Mouse (Mus musculus) G1E (cell line): ENCODE data around the gene Slc25a28. TPM values are rescaled to one million over a fixed set of nuclear protein-coding genes. Genes with fewer than 3 reads are reported as not detected.

ENCODE experiments used
- ATAC-seq: 2 replicates; pipeline ENCODE4 v1.8.0; 2016; ENCODE audit warnings: mild to moderate bottlenecking; ENCODE audit not compliant: insufficient number of reproducible peaks, poor library complexity, low FRiP score, severe bottlenecking; ENCODE audit errors: extremely low read depth
- DNase-seq: peaks from one replicate; pipeline ENCODE4 v3.0.0; 2012; ENCODE audit warnings: low spot score
- H3K27me3 ChIP-seq: 2 replicates; pipeline ENCODE4 v1.6.1; 2012; ENCODE audit warnings: mild to moderate bottlenecking, low read length, inconsistent platforms; ENCODE audit not compliant: insufficient read depth
- H3K36me3 ChIP-seq: replicated peaks from 2 replicates; pipeline ENCODE3; 2012; ENCODE audit warnings: mild to moderate bottlenecking, inconsistent platforms
- H3K4me1 ChIP-seq: 2 replicates; pipeline ENCODE4 v1.6.1; 2012; ENCODE audit warnings: low read depth, low read length, inconsistent platforms, mixed read lengths; ENCODE audit not compliant: insufficient read depth
- H3K4me3 ChIP-seq: 2 replicates; pipeline ENCODE4 v1.5.1; 2012; ENCODE audit warnings: low read depth, mild to moderate bottlenecking, inconsistent platforms, low read length, moderate library complexity, mixed read lengths
- H3K9me3 ChIP-seq: replicated peaks from 2 replicates; pipeline ENCODE4 v1.6.1; 2012; ENCODE audit warnings: inconsistent platforms
- CTCF ChIP-seq: IDR thresholded peaks from 2 replicates; pipeline ENCODE4 v1.5.1; 2012; ENCODE audit warnings: low read depth, low read length, inconsistent platforms, mixed read lengths
- GATA1 ChIP-seq: IDR thresholded peaks from 2 replicates; pipeline ENCODE4 v1.6.1; 2012; ENCODE audit warnings: borderline replicate concordance, low read length, inconsistent platforms, mixed read lengths
- GATA2 ChIP-seq: IDR thresholded peaks from 2 replicates; pipeline ENCODE4 v1.6.1; 2012; ENCODE audit warnings: low read depth, low read length, inconsistent platforms, borderline replicate concordance
- POLR2AphosphoS5 ChIP-seq: IDR thresholded peaks from 2 replicates; pipeline ENCODE4 v1.6.1; 2012; ENCODE audit warnings: low read depth, low read length, inconsistent platforms; ENCODE audit not compliant: insufficient replicate concordance
- TAL1 ChIP-seq: conservative IDR thresholded peaks from 2 replicates; pipeline ENCODE4 v1.6.1; 2012; ENCODE audit warnings: low read depth, low read length, inconsistent platforms, mixed read lengths
- polyA plus RNA-seq: library from polyadenylated mRNA; stranded (reverse); fragments of >175 nt; gene quantifications from 2 replicates; pipeline ENCODE4 v1.2.3, GENCODE M21; 2012
- total RNA-seq, 2 experiments: library from RNA; stranded (forward) in 1 of 2; stranded (reverse) in 1 of 2; fragments of 200-1000 nt in 1 of 2; fragments of >200 nt in 1 of 2; fragmentation: Nextera tagmentation in 1 of 2; gene quantifications; 2 replicates each; pipeline ENCODE4 v1.2.3; 2014 to 2017

Gene Slc25a28
- total and polyA plus RNA-seq, 3 experiments = 31.5 to 52.3 (median 32.2) TPM

GRCm38 (mm10) chr19:43699021-43699762 lies 24.5 kb upstream of the Slc25a28 start:
- Histone ChIP-seq H3K27me3 (no peaks in the 10 kb centered on the region), H3K4me1 (peaks cover 20% of the 10 kb centered on the region), H3K36me3 (peaks cover 58% of the 10 kb centered on the region), H3K4me3 (no peak overlapping the region), H3K9me3 (no peaks in the 10 kb centered on the region)
- TF ChIP-seq CTCF (no peak), TAL1 (no peak), GATA1 (no peak), GATA2 (no peak), POLR2AphosphoS5 (no peak)
- DNase-seq (no peak), ATAC-seq (no peak)

DNA sequence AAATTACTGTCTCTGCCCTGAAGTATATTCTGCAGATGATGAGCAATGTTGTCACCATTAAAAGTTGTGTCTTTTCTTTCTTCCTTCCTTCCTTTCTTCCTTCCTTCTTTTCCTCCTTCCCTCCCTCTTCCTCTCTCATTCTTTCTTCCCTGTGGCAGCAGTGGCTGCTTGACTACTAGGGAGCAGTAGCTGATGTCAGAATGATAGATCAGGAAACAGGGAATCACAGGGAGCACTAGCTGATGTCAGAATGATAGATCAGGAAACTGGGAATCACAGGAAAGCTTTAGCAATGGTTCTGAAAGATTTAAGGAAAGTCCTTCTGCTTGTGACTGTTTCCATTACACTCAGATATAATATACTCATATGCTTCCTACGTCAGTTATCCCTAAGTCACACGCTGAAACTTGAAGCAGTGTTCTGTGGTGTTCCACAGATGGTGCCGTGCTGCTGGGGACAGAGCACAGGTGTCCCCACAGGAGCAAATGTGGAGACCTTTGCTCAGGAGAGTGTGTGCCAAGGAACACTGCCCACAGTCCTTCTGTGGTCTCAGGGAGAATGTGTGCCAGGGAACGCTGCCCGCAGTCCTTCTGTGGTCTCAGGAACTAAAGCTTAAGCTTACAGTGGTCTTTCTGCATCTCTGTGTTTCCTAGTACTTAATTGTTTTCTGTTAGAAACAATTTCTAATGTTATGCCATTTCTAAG lies 23.1 kb upstream of the Slc25a28 start:
- peaks cover 59% of the 10 kb centered on the region for H3K36me3 ChIP-seq
- no peak for TF ChIP-seq POLR2AphosphoS5
- no peak for TF ChIP-seq GATA2
- no peak for TF ChIP-seq TAL1
- TF ChIP-seq CTCF = no peak
- no peak for TF ChIP-seq GATA1
- ATAC-seq = no peak

DNA sequence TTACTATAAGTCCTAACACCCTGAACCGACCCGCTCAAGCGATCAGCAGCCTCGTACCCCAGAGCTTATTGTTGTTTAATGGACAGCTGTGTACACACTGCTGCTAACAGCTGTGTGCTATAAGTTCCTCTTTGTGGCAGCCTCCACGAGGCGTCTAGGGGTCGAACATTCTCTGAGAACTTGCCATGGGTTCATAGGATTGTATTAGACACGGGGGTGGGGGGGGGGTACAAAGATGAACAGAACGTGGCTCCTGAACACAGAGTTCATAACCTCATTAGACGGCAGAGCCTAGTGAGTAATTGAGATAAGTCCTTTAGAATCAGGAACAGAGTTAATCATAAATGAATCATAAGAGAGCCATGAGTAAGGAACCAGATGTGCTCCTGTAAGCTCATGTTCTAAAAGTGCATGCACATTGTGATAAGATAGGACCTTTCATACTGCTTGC lies 20.9 kb upstream of the Slc25a28 start:
- Histone ChIP-seq H3K4me1 (peaks cover 27% of the 10 kb centered on the region), H3K4me3 (no peak overlapping the region; the same call in 1 of the 2 replicates), H3K9me3 (no peaks in the 10 kb centered on the region), H3K36me3 (peaks cover 62% of the 10 kb centered on the region), H3K27me3 (no peaks in the 10 kb centered on the region)
- ATAC-seq (peak; percentile 78), DNase-seq (peak; percentile 24)
- no peak for TF ChIP-seq GATA1
- TF ChIP-seq POLR2AphosphoS5 = no peak
- TF ChIP-seq TAL1 = no peak
- no peak for TF ChIP-seq GATA2
- no peak for TF ChIP-seq CTCF

More for the DNA sequence above, 23.1 kb upstream of the Slc25a28 start:
- Histone ChIP-seq H3K27me3 (no peaks in the 10 kb centered on the region), H3K4me1 (peaks cover 20% of the 10 kb centered on the region), H3K9me3 (no peaks in the 10 kb centered on the region), H3K4me3 (no peak overlapping the region)
- no peak for DNase-seq

DNA sequence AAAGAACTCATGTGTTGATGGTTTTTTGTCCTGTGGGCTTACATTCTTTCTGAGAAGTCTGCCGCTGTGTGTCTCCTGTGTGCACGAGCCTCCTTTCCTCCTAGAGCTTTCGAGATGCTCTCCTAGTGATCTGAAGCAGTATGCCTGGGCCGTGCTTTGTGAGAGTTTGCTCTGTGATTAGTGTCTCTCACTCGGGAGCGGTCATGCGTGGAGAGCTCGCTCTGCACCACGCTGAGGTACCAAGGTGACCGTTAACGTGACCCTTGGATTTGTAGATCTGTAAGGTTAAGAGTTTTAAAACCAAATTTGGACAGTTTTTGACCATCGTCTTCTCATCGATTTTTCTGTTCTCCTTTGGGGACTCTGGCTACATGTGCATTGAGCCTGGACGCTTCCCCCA lies 18.1 kb upstream of the Slc25a28 start:
- Histone ChIP-seq H3K36me3 (peaks cover 38% of the 10 kb centered on the region), H3K9me3 (no peaks in the 10 kb centered on the region), H3K27me3 (no peaks in the 10 kb centered on the region), H3K4me3 (no peak overlapping the region), H3K4me1 (peaks cover 51% of the 10 kb centered on the region)
- ATAC-seq = no peak
- no peak for TF ChIP-seq GATA1
- TF ChIP-seq CTCF = no peak
- no peak for TF ChIP-seq TAL1
- no peak for TF ChIP-seq GATA2
- TF ChIP-seq POLR2AphosphoS5 = no peak
- no peak for DNase-seq

- Histone ChIP-seq H3K4me1 (peaks cover 38% of the 10 kb centered on the region), H3K9me3 (no peaks in the 10 kb centered on the region), H3K27me3 (0 out of 2 replicates have a peak, but pooled peaks cover 1% of the 10 kb centered on the region), H3K36me3 (peaks cover 26% of the 10 kb centered on the region), H3K4me3 (peak within 1 kb of the TSS; percentile 97)
- no peak for TF ChIP-seq GATA1
- TF ChIP-seq POLR2AphosphoS5 = no peak
- no peak for TF ChIP-seq CTCF
- no peak for TF ChIP-seq GATA2
- no peak for TF ChIP-seq TAL1
- ATAC-seq (peak; percentile 92), DNase-seq (peak; percentile 97)
Observed at GRCm38 (mm10) chr19:43689419-43690246, 15.0 kb upstream of the Slc25a28 start, which contains the start of gene Entpd7. Gene Entpd7, plus strand, starts transcription at chr19:43689672.

GRCm38 (mm10) chr19:43681541-43681940 lies 6.9 kb upstream of the Slc25a28 start:
- no peak for DNase-seq
- no peak for ATAC-seq

More at GRCm38 (mm10) chr19:43681541-43681940, 6.9 kb upstream of the Slc25a28 start:
- Histone ChIP-seq H3K4me1 (peaks cover 24% of the 10 kb centered on the region), H3K36me3 (no peaks in the 10 kb centered on the region), H3K9me3 (no peaks in the 10 kb centered on the region), H3K27me3 (peaks cover 16% of the 10 kb centered on the region; the same call in 1 of the 2 replicates), H3K4me3 (no peak overlapping the region)
- TF ChIP-seq GATA2 (no peak), CTCF (no peak)
